Mouse (Mus musculus): ENCODE data around the gene Grik3. TPM values are rescaled to one million over a fixed set of nuclear protein-coding genes. Genes with fewer than 3 reads are reported as not detected.

The Grik3 gene
- polyA plus RNA-seq, 2 experiments from 2014 or later: not detected

DNA sequence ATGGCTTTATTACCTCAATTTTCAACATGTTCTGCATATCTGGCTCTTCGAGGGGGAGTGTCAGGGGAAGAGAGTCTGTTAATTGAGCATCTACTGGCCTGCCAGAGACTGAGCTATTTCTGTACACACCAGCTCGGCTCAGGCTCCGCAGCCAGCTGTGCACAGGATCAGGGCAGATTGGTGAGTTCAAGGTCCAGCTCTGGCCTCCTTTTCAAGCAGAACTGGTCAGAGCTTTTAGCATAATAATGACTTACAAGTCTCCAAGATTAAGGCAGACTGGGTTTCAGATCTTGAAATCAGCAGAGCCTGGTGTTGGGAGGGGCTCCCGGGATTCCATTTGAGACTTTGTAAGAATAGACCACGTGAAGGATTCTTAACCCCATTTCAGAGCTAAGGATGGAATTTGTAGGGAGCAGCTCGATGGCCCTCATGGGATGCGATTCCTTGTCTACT is 55.3 kb downstream of the Grik3 start:
- no peak for ATAC-seq

- no peak for ATAC-seq
Observed at GRCm38 (mm10) chr4:125548190-125548589, 57.7 kb downstream of the Grik3 start.

DNA sequence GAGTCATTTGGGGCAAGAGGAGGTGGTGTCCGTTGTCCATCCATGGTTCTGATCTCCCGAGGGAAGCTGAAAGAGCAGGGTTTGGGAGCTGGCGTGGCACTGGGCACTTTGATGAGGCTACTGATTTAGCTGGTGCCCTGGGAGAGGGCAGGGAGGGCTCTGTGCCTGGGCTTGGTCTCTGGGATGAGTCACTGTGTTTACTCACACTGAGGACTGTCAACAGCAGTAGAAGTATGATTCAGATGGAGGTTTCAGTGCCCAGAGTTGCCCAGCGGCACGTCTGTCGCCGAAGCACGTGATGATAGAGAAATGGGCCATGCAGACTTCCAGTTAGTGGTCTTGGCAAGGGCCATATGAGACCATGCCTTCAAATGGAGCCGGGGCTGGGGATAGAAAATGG is 63.3 kb downstream of the Grik3 start:
- ATAC-seq: no peak

- no peak for ATAC-seq
Observed at GRCm38 (mm10) chr4:125556405-125557308, 66.2 kb downstream of the Grik3 start.

- ATAC-seq: no peak
Observed at GRCm38 (mm10) chr4:125559564-125559963, 69.1 kb downstream of the Grik3 start.

GRCm38 (mm10) chr4:125560806-125561205 is 70.3 kb downstream of the Grik3 start:
- ATAC-seq: no peak

DNA sequence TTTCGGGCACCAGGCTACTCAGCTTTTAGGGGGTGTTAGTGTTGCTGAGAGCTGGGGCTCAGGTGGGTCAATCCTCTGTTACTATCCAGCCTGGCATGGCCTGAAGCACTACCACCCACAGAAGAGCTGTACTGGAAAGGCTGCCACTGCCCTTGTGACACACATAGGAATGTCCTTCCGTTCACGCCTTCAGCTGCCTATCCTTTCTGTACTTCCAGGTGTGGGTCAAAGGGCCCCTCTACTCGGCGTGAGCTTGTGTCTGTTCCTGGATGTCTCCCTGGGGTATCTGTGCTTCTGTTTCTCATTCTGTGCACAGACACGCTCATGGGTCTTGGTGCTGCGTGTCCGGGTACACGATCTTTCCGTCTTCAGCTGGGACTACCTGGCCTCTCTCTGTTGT is 73.1 kb downstream of the Grik3 start:
- ATAC-seq: no peak

- ATAC-seq: no peak
Observed at GRCm38 (mm10) chr4:125564008-125564710, 73.7 kb downstream of the Grik3 start.

- ATAC-seq: no peak
Observed at GRCm38 (mm10) chr4:125565711-125566439, 75.4 kb downstream of the Grik3 start.

DNA sequence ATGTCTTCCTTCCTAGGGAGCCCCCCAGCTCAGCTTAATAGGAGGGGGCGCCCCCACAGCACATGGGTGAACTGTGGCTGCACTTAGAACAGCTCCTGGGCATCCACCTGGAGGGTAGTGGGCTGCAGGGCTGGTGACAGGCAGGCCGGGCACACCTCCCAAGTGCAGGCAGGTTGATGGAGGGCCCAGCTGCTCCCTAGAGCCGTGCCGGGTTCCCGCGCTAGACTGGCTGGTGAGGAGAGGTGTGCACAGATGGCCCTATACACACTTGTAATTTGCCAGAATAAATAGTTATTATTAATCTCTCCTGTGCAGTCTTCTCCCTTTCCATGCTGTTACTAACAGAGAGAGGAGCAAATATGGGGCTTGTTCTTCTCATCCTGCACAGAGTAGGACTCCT is 77.7 kb downstream of the Grik3 start:
- no peak for ATAC-seq

DNA sequence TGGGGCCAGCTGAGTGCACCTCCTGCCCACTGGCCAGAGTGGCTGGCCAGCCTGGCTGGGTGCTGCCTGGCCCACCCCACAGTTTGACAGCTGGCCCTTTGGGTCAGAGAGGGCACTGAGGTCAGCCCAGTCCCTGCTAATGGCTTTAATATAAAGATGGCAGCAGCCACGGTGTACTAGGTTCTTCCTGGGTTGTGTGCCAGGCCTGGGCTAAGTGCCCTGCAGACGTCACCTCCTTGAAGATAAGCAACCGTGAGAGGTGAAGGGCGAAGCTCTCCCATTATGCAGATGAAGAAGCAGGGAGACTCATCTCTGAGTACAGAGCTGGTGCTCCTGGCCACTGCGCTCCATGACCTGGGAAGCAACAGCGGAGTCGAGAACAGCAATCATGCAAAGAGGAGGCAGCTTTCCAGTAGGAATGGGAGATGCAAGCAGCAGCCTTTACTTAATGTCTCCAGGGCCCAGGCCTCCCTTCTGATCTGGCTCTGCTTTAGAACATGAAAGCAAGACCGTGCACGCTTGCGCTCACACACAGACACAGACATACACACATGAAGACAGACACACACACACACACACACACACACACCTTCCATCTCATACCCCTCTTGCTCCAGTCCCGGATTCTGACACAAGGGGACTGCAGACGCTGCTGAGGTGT is 81.3 kb downstream of the Grik3 start:
- ATAC-seq: no peak

- ATAC-seq: no peak
Observed at GRCm38 (mm10) chr4:125572312-125572663, 81.8 kb downstream of the Grik3 start.

DNA sequence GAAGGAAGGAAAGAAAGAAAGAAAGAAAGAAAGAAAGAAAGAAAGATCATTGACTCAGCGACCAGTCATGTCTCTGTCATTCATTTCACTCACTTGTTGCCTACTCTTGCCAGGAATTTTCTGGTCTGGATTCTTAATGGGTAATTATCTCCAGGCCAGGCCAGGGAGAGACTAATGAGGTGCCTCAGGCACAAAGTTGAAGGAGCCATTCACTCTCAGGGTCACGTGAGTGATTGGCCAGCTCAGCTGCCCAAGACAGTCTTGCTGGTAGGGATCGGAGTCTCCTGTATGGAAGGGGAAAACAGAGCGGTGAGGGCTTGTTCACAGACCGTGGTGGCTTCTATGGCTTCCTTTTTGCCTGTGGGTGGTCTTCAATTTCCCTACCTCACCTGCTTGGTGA is 82.5 kb downstream of the Grik3 start:
- ATAC-seq: no peak

- ATAC-seq: no peak
Observed at GRCm38 (mm10) chr4:125573951-125574675, 83.6 kb downstream of the Grik3 start.

DNA sequence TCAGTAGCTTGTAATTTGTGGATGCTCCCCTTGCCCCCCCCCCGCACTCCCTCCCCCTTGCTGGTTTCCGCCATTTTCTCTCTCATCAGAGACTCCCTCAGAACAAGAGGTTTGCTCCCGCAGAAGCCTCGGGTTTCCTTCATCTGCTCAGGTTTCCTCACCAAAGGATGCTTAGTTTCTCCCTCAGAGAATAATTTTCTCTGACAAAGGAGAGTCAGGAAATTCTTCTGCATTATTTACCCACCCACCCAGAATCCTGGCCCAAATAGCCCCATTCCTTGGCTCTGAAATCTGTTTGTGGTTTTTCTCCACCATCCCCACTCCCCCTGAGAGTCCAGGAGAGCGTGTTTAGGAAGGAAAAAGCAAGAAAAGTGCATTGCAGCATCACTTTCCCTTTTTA is 89.8 kb downstream of the Grik3 start:
- no peak for ATAC-seq

DNA sequence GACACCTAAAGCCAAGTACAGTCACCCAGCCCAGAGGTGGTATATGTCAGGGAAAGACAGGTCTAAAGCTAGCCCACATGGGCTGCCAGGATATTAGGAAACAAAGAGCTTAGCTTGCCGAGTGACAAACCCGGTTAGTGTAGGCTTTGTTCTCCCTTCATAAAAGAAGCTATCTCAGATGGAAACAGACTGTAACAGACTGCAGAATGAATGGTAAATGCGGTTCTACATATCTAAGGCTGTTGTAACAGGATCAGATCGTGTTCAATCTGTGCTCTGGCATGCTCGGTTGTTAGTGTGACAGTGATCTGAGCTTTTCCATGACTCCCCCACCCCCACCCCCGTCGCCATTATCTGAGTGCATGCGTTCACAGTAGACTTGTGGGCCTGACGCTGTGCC is 92.8 kb downstream of the Grik3 start:
- ATAC-seq: no peak

DNA sequence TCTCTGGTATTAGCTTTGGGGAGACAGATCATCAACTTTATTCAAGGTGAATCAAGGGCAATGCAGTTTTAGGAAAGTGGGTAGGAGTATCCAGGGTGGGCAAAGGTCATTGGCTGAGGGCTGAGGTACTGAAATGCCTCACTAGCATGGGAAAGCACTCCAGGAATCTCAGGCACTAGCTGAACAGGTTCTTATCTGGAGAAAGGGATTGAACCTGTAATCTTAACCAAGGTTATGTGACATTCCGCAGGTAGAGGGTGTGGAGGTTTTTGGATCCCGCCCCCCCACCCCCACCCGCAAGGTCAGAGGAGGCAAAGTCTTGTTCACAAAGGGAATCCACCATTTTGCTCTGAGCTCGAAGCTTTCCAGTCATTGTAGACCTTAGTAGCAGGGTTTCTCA is 93.4 kb downstream of the Grik3 start:
- ATAC-seq: no peak

GRCm38 (mm10) chr4:125584676-125585075 is 94.2 kb downstream of the Grik3 start:
- no peak for ATAC-seq

DNA sequence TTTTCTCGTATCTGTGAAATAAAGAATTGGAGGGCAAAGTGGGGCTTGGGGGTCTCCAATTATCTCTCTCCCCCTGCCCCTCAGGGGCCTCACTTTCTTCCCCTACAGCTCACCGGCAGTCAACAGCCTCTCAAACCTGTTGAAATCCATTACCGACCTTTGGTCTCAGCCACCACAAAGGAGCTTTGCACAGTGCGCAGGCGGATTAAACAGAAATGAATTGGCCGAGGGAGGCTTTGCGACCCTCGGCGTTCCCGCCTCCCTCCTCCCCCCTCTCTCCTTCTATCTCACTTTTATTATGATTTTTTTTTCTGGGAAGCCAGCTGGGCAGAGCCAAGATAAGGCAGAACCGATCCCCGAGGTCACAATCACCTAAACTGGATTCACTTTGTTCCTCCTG is 97.1 kb downstream of the Grik3 start:
- ATAC-seq: no peak

DNA sequence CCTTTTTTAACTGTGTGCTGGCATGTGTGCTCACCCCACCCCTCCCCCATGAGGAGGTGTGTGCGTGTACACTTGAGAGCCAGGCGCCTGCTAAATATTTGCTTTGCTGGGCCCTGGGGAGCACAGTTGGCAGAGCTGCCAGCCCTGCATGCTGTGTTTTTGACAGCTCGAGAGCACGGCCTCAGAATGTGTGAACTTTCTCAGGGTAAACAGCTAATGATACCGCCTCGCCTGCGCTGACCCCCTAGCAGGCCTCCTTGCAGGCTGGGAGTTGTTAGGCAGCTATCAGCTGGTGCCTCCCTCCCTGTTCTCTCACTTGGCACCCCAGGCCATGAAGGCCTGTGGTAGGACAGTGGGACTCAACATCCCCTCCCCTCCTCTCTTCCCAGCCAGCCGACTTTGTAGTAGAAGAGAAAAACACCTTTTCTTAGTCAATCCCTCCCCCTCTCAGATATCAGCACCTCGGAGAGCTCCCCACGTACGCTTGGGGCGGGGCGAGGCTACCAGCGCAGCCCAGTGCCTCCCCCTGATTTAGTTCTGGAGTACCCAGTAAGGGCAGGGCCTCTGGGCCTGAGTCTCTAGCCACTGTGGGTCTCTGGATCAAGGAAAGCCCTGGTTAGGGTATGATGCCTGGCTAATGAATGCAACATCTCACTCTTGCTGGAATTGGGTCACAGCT is 99.9 kb downstream of the Grik3 start:
- ATAC-seq: no peak

DNA sequence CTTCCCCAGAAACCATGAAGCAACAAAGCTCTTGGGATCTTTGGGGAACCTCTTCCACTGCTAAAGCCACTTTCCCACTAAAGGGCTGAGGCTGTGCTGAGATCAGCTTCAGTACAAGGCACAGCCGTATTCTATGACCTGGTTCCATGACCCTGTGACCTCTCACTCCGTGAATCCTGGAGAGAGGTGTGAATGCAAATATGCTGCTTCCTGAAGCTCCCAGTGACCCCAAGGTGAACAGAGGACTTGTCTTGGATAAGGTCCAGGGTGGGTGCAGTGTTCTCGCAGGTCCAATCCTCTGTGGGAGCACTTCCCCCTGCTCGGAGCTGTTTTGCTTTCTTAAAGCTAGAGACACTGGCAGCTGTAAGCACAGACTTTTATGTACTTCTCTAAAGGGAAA is 102.2 kb downstream of the Grik3 start:
- ATAC-seq: no peak

DNA sequence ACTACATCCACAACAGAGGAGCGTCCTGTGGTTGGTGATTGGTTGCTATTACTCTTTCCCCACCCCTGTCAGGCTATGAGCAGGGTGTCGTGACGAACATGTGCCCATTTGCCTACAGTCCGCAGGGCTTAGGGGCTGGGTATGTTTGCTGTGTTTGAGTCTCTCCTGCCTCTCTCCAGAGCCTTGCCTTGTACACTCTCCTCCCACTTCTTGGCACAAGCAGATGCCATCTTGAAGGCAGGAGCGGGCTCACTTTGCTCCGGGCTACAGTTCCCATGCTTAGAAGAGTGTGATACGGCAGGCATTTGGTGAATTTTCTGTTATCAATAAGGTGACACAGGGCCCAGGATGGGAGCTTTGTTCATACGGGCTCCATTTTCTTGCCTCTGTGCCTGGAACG is 104.5 kb downstream of the Grik3 start:
- ATAC-seq: no peak

Measured in CD4-positive, CD25-positive, alpha-beta regulatory T cell, adult 4 months (primary cell).